Mouse (Mus musculus) hindbrain, embryonic 16.5 days (tissue): ENCODE results near the gene Rwdd1. TPM values are rescaled to one million over a fixed set of nuclear protein-coding genes. Genes with fewer than 3 reads are reported as not detected.

Experiments used
- ATAC-seq: fragments of 200-750 bp; cut with Nextera tagmentation; 2 replicates; pipeline ENCODE4 v1.8.0; 2017; ENCODE audit warnings: moderate TSS enrichment, moderate library complexity
- H3K27ac ChIP-seq: fragments of 300-500 bp; sonication (generic); 2 replicates; pipeline ENCODE4 v1.5.1; 2014; ENCODE audit warnings: low read depth, mild to moderate bottlenecking, control low read depth, low read length, moderate library complexity
- H3K27me3 ChIP-seq: fragments of 300-500 bp; sonication (generic); replicated peaks from 2 replicates; pipeline ENCODE4 v1.6.1; 2014; ENCODE audit warnings: low read length; ENCODE audit not compliant: control insufficient read depth, insufficient read depth
- H3K36me3 ChIP-seq: fragments of 300-500 bp; sonication (generic); 2 replicates; pipeline ENCODE4 v1.6.1; 2014; ENCODE audit warnings: mild to moderate bottlenecking, low read length, moderate library complexity, mixed read lengths; ENCODE audit not compliant: control insufficient read depth, insufficient read depth
- H3K4me1 ChIP-seq: fragments of 300-500 bp; sonication (generic); 2 replicates; pipeline ENCODE4 v1.6.1; 2014; ENCODE audit warnings: low read depth, low read length; ENCODE audit not compliant: control insufficient read depth, insufficient read depth
- H3K4me2 ChIP-seq: fragments of 300-500 bp; sonication (generic); 2 replicates; pipeline ENCODE4 v1.6.1; 2014; ENCODE audit warnings: mild to moderate bottlenecking, low read length, control low read depth, moderate library complexity
- H3K4me3 ChIP-seq: fragments of 300-500 bp; sonication (generic); 2 replicates; pipeline ENCODE4 v1.5.1; 2014; ENCODE audit warnings: mild to moderate bottlenecking, low read length, control low read depth, moderate library complexity
- H3K9ac ChIP-seq: fragments of 300-500 bp; sonication (generic); 2 replicates; pipeline ENCODE4 v1.6.1; 2014; ENCODE audit warnings: low read depth, mild to moderate bottlenecking, control low read depth, low read length, moderate library complexity
- H3K9me3 ChIP-seq: fragments of 300-500 bp; sonication (generic); 2 replicates; pipeline ENCODE4 v1.6.1; 2014; ENCODE audit warnings: mild to moderate bottlenecking, low read length, moderate library complexity; ENCODE audit not compliant: control insufficient read depth
- WGBS: fragments of 180-500 bp; shearing (Covaris S2); extraction: QIAGEN DNeasy Blood & Tissue Kit; methylation state at CpG from one replicate; pipeline ENCODE4 v1.1.7; 2014; 5-methylcytosine and 5-hydroxymethylcytosine counted together
- polyA plus RNA-seq: library from polyadenylated mRNA; unstranded; fragments of >200 nt; fragmentation: Nextera tagmentation; extraction: Ambion mirVana; gene quantifications from 2 replicates; pipeline ENCODE4 v1.2.1, GENCODE M21; 2015

The Rwdd1 gene
- 110 TPM in 2 replicates for polyA plus RNA-seq

GRCm38 (mm10) chr10:34019302-34020075 lies at the start of gene Rwdd1:
Gene Rwdd1, minus strand, starts transcription at chr10:34019624.
- Histone ChIP-seq H3K9me3 (no peaks in the 10 kb centered on the region), H3K4me2 (peak within 1 kb of the TSS; percentile 76), H3K4me1 (peaks cover 10% of the 10 kb centered on the region), H3K27me3 (no peaks in the 10 kb centered on the region), H3K36me3 (no peaks in the 10 kb centered on the region), H3K9ac (peak within 1 kb of the TSS; percentile 92), H3K27ac (peak within 1 kb of the TSS; percentile 92), H3K4me3 (peak within 1 kb of the TSS; percentile 95)
- WGBS = under 1% methylated on average over 74 of the region's 82 CpGs
- peak; percentile 100 for ATAC-seq

- WGBS = 68% methylated on average over 3 of the region's 3 CpGs
- Histone ChIP-seq H3K36me3 (no peaks in the 10 kb centered on the region), H3K4me1 (no peaks in the 10 kb centered on the region), H3K4me2 (no peak overlapping the region), H3K4me3 (no peak overlapping the region), H3K9me3 (no peaks in the 10 kb centered on the region), H3K9ac (no peak overlapping the region), H3K27me3 (no peaks in the 10 kb centered on the region), H3K27ac (no peak overlapping the region)
- ATAC-seq = no peak
These were observed 47.2 kb upstream of the Rwdd1 start for GRCm38 (mm10) chr10:34066591-34066990.

- no peaks in the 10 kb centered on the region for H3K27me3 ChIP-seq
- no peak overlapping the region for H3K4me2 ChIP-seq
- no peaks in the 10 kb centered on the region for H3K9me3 ChIP-seq
- no peak overlapping the region for H3K27ac ChIP-seq
- H3K4me1 ChIP-seq = no peaks in the 10 kb centered on the region
- H3K36me3 ChIP-seq = no peaks in the 10 kb centered on the region
- H3K9ac ChIP-seq = no peak overlapping the region
- WGBS = 98% methylated on average over 2 of the region's 2 CpGs
- no peak for ATAC-seq
- H3K4me3 ChIP-seq = no peak overlapping the region
These were observed 34.6 kb upstream of the Rwdd1 start for GRCm38 (mm10) chr10:34053987-34054386.

DNA sequence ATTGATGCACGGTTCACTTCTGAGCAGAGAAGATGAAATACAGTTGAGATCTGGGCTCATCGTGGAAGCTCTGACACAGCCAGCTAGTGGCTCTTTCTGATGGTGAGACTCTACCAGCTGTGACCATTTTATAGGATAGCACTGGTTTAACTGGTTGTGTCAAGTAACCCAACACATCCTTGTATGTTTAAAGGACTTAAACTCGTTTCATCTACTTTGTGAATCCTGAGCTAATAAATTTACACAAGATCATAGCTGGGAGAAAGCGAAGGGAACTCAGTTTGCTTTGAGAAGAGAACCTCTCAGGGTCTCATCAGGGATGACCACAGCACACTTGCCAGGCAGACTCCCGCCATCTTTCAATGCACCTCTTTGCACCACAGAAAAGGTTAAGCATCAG lies 24.8 kb upstream of the Rwdd1 start, which contains the start of gene Calhm4:
Gene Calhm4 (minus strand): TSS at position 101 of the 400 bp plus-strand sequence.
- Histone ChIP-seq H3K4me2 (no peak within 1 kb of the TSS), H3K27me3 (no peaks in the 10 kb centered on the region), H3K9ac (no peak within 1 kb of the TSS), H3K36me3 (no peaks in the 10 kb centered on the region), H3K4me1 (no peaks in the 10 kb centered on the region), H3K27ac (no peak within 1 kb of the TSS), H3K4me3 (no peak within 1 kb of the TSS), H3K9me3 (no peaks in the 10 kb centered on the region)
- WGBS = 86% methylated on average over 5 of the region's 5 CpGs
- no peak for ATAC-seq

GRCm38 (mm10) chr10:34037401-34037800 lies 18.0 kb upstream of the Rwdd1 start, which contains the start of gene Trappc3l:
Gene Trappc3l, plus strand, starts transcription at chr10:34037597.
- Histone ChIP-seq H3K4me1 (no peaks in the 10 kb centered on the region; the same call in 1 of the 2 replicates), H3K4me2 (no peak within 1 kb of the TSS)
- 62% methylated on average over 3 of the region's 3 CpGs for WGBS

GRCm38 (mm10) chr10:34036587-34036986 lies 17.2 kb upstream of the Rwdd1 start:
- Histone ChIP-seq H3K27ac (no peak overlapping the region), H3K9ac (no peak overlapping the region), H3K4me3 (no peak overlapping the region), H3K27me3 (no peaks in the 10 kb centered on the region), H3K4me1 (no peaks in the 10 kb centered on the region; the same call in 1 of the 2 replicates), H3K9me3 (no peaks in the 10 kb centered on the region), H3K36me3 (no peaks in the 10 kb centered on the region), H3K4me2 (no peak overlapping the region)
- ATAC-seq = peak; percentile 92
- WGBS = 10% methylated on average over 5 of the region's 5 CpGs

More at GRCm38 (mm10) chr10:34037401-34037800, 18.0 kb upstream of the Rwdd1 start, which contains the start of gene Trappc3l:
- no peak within 1 kb of the TSS for H3K4me3 ChIP-seq
- H3K36me3 ChIP-seq = no peaks in the 10 kb centered on the region
- H3K9me3 ChIP-seq = no peaks in the 10 kb centered on the region
- H3K27me3 ChIP-seq = no peaks in the 10 kb centered on the region
- no peak for ATAC-seq
- no peak within 1 kb of the TSS for H3K27ac ChIP-seq
- no peak within 1 kb of the TSS for H3K9ac ChIP-seq

- peak overlapping the region; percentile 18 for H3K4me3 ChIP-seq
- ATAC-seq = peak; percentile 96
- H3K4me1 ChIP-seq = no peaks in the 10 kb centered on the region; the same call in 1 of the 2 replicates
- H3K27me3 ChIP-seq = no peaks in the 10 kb centered on the region
- no peak overlapping the region for H3K27ac ChIP-seq
- H3K4me2 ChIP-seq = peak overlapping the region; percentile 54
- no peaks in the 10 kb centered on the region for H3K36me3 ChIP-seq
- H3K9me3 ChIP-seq = no peaks in the 10 kb centered on the region
- 20% methylated on average over 22 of the region's 22 CpGs for WGBS
- H3K9ac ChIP-seq = peak overlapping the region; percentile 51
These were observed 14.3 kb upstream of the Rwdd1 start for GRCm38 (mm10) chr10:34033630-34034305.

GRCm38 (mm10) chr10:34030322-34030721 lies 10.9 kb upstream of the Rwdd1 start:
- H3K27ac ChIP-seq = no peak overlapping the region
- no peak overlapping the region for H3K4me2 ChIP-seq
- no peak for ATAC-seq
- H3K27me3 ChIP-seq = no peaks in the 10 kb centered on the region
- H3K9ac ChIP-seq = no peak overlapping the region
- no peaks in the 10 kb centered on the region for H3K9me3 ChIP-seq
- H3K4me1 ChIP-seq = no peaks in the 10 kb centered on the region; the same call in 1 of the 2 replicates
- no peaks in the 10 kb centered on the region for H3K36me3 ChIP-seq
- H3K4me3 ChIP-seq = no peak overlapping the region
- WGBS = 85% methylated on average over 5 of the region's 5 CpGs

- WGBS = under 1% methylated on average over 21 of the region's 21 CpGs
- no peak for ATAC-seq
- peak overlapping the region; percentile 76 for H3K4me2 ChIP-seq
These were observed 600 bp downstream of the Rwdd1 start for GRCm38 (mm10) chr10:34018746-34019301.

More at GRCm38 (mm10) chr10:34018746-34019301, 600 bp downstream of the Rwdd1 start:
- H3K27ac ChIP-seq = peak overlapping the region; percentile 92
- H3K36me3 ChIP-seq = no peaks in the 10 kb centered on the region
- no peaks in the 10 kb centered on the region for H3K9me3 ChIP-seq
- H3K9ac ChIP-seq = peak overlapping the region; percentile 92
- H3K4me1 ChIP-seq = peaks cover 10% of the 10 kb centered on the region
- no peaks in the 10 kb centered on the region for H3K27me3 ChIP-seq
- H3K4me3 ChIP-seq = peak overlapping the region; percentile 95
